Mouse (Mus musculus) neural tube, embryonic 13.5 days (tissue): Measurements from ENCODE around the gene Ube2e2. TPM values are rescaled to one million over a fixed set of nuclear protein-coding genes. Genes with fewer than 3 reads are reported as not detected.

ENCODE experiments used
- ATAC-seq: fragments of 200-750 bp; cut with Nextera tagmentation; 2 replicates; pipeline ENCODE4 v1.8.0; 2017; ENCODE audit warnings: low read depth, mild to moderate bottlenecking, moderate TSS enrichment, moderate library complexity
- H3K27ac ChIP-seq: fragments of 300-500 bp; sonication (generic); replicated peaks from 2 replicates; pipeline ENCODE4 v1.5.1; 2015; ENCODE audit warnings: moderate library complexity, mild to moderate bottlenecking, inconsistent platforms
- H3K27me3 ChIP-seq: fragments of 300-500 bp; sonication (generic); 2 replicates; pipeline ENCODE4 v1.6.1; 2015; ENCODE audit warnings: mild to moderate bottlenecking, inconsistent platforms
- H3K36me3 ChIP-seq: fragments of 300-500 bp; sonication (generic); 2 replicates; pipeline ENCODE4 v1.6.1; 2015; ENCODE audit warnings: mild to moderate bottlenecking, inconsistent platforms
- H3K4me1 ChIP-seq: fragments of 300-500 bp; sonication (generic); replicated peaks from 2 replicates; pipeline ENCODE4 v1.6.1; 2015; ENCODE audit warnings: inconsistent platforms
- H3K4me2 ChIP-seq: fragments of 300-500 bp; sonication (generic); 2 replicates; pipeline ENCODE4 v1.6.1; 2015; ENCODE audit warnings: inconsistent platforms, mild to moderate bottlenecking, moderate library complexity
- H3K4me3 ChIP-seq: fragments of 300-500 bp; sonication (generic); 2 replicates; pipeline ENCODE4 v1.5.1; 2015; ENCODE audit warnings: mild to moderate bottlenecking, inconsistent platforms
- H3K9ac ChIP-seq: fragments of 300-500 bp; sonication (generic); 2 replicates; pipeline ENCODE4 v1.6.1; 2015; ENCODE audit warnings: moderate library complexity, mild to moderate bottlenecking, inconsistent platforms
- H3K9me3 ChIP-seq: fragments of 300-500 bp; sonication (generic); 2 replicates; pipeline ENCODE4 v1.6.1; 2016; ENCODE audit warnings: inconsistent platforms
- WGBS: fragments of 180-500 bp; shearing (Covaris S2); methylation state at CpG from one replicate; pipeline ENCODE4 v1.1.7; 2015; 5-methylcytosine and 5-hydroxymethylcytosine counted together
- polyA plus RNA-seq: library from polyadenylated mRNA; unstranded; fragments of >200 nt; fragmentation: Nextera tagmentation; extraction: Ambion mirVana; gene quantifications from 2 replicates; pipeline ENCODE4 v1.2.1, GENCODE M21; 2015

Ube2e2 gene
- 112 and 117 TPM in 2 replicates for polyA plus RNA-seq

DNA sequence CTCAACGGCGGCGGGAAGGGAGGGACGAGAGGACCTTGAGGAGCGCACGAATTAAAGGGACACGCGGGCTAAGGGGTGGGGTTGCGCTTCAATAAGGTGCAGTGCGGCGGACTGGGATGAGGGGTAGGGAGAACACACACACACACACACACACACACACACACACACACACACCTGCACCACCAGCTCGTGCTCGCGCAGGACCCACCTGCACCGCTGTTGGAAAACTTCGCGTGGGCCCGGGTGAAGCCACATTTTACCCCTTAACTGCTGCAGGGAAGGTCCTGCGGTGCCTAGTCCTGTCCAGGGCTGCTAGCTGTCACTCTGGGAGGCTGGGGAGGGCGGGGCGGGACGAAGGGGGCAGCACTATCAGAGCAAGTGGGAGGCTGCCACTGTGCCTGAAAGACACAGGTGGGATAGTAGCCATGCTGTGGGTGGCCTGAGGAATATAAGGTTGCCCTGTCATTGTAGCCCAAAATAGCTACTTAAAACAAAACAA lies at the start of gene Ube2e2:
Ube2e2 (minus strand) TSS at position 321 of the 499 bp plus-strand sequence.
- H3K4me2 ChIP-seq: peak within 1 kb of the TSS; percentile 70
- peak within 1 kb of the TSS; percentile 85 for H3K9ac ChIP-seq
- peaks cover 10% of the 10 kb centered on the region for H3K4me1 ChIP-seq
- no peaks in the 10 kb centered on the region for H3K9me3 ChIP-seq
- ATAC-seq: peak; percentile 89
- no peaks in the 10 kb centered on the region for H3K27me3 ChIP-seq
- H3K36me3 ChIP-seq: no peaks in the 10 kb centered on the region
- 9% methylated on average over 13 of the region's 22 CpGs for WGBS
- H3K4me3 ChIP-seq: peak within 1 kb of the TSS; percentile 71
- H3K27ac ChIP-seq: peak within 1 kb of the TSS; percentile 74

DNA sequence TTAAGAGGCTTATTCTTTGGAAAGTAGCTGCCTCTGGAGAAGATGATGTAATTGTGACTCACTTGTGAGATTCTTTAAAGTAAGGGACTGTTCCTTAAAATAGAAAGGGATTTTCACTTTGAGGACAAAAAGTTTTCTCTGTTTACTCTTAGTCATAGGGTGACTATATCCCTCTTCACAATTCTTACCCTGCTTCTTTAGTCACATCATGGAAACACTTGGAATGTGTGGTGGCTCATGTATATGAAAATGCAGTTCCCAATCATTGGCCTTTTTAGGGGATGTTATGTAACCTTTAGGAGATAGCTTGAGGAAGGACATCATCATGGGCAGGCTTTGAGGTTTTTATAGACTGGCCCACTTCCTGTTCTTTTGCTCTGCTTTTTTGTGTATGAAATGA lies 46.0 kb upstream of the Ube2e2 start:
- Histone ChIP-seq H3K4me2 (no peak overlapping the region), H3K9me3 (no peaks in the 10 kb centered on the region), H3K9ac (no peak overlapping the region), H3K27ac (no peak overlapping the region), H3K4me1 (no peaks in the 10 kb centered on the region), H3K27me3 (no peaks in the 10 kb centered on the region), H3K36me3 (no peaks in the 10 kb centered on the region), H3K4me3 (no peak overlapping the region)
- ATAC-seq: no peak

DNA sequence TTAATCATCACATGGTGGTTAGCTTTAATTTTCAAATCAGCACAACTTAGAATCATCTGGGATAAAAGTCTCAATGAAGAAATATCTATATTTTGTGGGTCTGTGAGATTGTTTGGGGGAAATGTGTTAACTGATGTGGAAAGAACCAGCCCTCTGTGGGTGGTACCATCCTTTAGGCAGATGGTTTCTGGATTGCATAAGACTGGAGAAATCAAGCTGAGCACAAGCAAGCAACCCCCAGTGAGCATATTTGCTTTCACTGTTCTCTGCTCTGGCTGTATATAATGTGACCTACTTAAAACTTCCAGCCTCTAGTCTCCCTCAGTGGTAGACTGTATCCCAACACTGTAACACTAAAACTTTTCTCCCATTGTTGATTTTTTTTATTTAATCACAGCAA lies 9.5 kb upstream of the Ube2e2 start:
- Histone ChIP-seq H3K9me3 (no peaks in the 10 kb centered on the region), H3K27ac (no peak overlapping the region), H3K4me3 (no peak overlapping the region), H3K4me1 (no peaks in the 10 kb centered on the region), H3K4me2 (no peak overlapping the region), H3K27me3 (no peaks in the 10 kb centered on the region), H3K36me3 (no peaks in the 10 kb centered on the region), H3K9ac (no peak overlapping the region)
- ATAC-seq: no peak

DNA sequence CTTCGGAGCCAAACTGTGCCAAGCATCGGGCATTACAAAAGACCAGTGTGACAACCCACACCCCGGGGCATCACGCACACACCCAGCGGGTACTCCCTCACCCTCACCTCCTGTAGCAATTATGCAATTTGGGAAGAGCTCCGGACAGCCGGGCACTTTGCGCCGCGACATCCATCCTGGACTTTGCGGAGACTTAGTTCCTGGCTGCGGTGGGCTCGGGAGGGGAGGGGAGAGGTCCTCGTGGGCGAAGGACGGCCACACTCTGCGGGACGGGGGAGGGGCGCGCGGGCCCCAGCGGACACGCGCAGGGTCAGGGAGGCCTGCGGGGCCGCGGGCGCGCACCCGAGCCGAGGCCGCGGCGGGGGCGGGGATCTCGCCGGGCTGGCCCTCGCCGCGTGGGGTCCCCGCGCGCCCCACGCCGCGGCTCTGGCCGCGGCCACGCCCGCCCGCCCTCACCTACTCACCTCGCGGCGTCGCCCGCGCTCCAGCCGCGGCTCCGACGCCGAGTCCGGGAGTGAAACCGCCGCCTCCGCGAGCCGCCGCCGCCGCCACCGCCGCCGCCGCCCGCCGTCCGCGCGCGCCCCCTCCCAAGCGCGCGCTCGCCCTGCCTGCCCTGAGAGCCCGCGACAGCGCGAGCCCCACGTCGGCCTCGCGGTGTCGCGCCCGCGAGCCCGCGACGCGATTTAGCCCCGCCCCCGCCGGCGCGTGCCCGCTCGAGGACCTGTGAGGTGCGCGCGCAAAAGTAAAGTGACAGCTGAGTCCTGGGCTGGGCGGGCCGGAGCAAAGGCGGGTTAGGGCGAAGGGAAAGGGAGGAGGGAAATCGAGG lies 733 bp downstream of the Ube2e2 start:
- WGBS: 1% methylated on average over 60 of the region's 116 CpGs
- no peaks in the 10 kb centered on the region for H3K27me3 ChIP-seq
- H3K4me2 ChIP-seq: peak overlapping the region; percentile 70
- H3K9ac ChIP-seq: peak overlapping the region; percentile 85
- H3K9me3 ChIP-seq: no peaks in the 10 kb centered on the region
- H3K36me3 ChIP-seq: no peaks in the 10 kb centered on the region
- ATAC-seq: peak; percentile 91
- H3K4me1 ChIP-seq: peaks cover 10% of the 10 kb centered on the region
- H3K27ac ChIP-seq: peak overlapping the region; percentile 74
- H3K4me3 ChIP-seq: peak overlapping the region; percentile 71

DNA sequence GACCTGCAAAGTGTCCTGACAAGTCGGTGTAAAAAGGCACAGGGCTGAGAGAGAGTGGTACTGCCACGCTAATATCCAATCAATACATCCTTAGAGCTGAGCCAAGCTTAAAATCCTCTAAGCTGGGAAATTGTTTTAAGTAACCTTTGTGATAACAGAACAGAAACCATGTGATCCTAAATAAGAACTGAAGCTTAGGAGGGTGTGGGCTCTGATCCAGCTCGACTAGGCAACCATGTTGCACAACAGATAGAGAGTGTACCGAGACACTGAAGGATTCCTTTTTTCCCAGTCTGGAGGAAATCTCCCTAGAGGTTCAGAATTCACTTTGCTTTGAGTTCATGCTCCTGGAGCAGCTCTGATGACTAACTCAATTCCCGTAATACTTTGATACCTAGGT lies 4.5 kb downstream of the Ube2e2 start:
- Histone ChIP-seq H3K4me3 (no peak overlapping the region), H3K4me2 (no peak overlapping the region), H3K27ac (no peak overlapping the region), H3K9ac (no peak overlapping the region), H3K27me3 (no peaks in the 10 kb centered on the region), H3K4me1 (peaks cover 10% of the 10 kb centered on the region), H3K36me3 (0 out of 2 replicates have a peak, but pooled peaks cover 5% of the 10 kb centered on the region), H3K9me3 (no peaks in the 10 kb centered on the region)
- ATAC-seq: no peak
- WGBS: 89% methylated on average over 5 of the region's 5 CpGs

DNA sequence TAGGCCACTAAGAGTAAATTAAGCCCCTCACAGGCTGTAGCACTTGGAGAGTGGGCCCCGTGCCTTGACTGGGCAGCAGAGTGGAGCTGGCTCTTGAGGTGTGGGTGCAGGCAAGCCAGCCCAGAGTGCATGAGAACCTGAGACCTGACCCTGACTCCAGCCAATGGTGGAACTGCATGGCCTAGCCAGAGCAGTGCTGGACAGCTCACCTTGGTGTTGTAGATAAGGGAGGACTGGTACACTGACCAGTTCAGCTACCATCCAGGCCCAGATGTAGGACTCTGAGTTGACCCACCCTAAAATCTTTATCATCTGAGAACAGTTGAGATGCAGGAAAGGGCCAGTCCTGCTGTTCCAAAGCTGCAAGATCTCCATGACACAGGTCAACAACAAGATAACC lies 11.6 kb downstream of the Ube2e2 start:
- ATAC-seq: 0 out of 2 replicates have a peak, but pooled peaks have one; percentile 19
- Histone ChIP-seq H3K27ac (no peak overlapping the region), H3K9me3 (no peaks in the 10 kb centered on the region), H3K4me3 (no peak overlapping the region), H3K4me1 (no peaks in the 10 kb centered on the region), H3K4me2 (no peak overlapping the region), H3K36me3 (0 out of 2 replicates have a peak, but pooled peaks cover 5% of the 10 kb centered on the region), H3K27me3 (no peaks in the 10 kb centered on the region), H3K9ac (no peak overlapping the region)
- 93% methylated on average over 1 of the region's 1 CpGs for WGBS

DNA sequence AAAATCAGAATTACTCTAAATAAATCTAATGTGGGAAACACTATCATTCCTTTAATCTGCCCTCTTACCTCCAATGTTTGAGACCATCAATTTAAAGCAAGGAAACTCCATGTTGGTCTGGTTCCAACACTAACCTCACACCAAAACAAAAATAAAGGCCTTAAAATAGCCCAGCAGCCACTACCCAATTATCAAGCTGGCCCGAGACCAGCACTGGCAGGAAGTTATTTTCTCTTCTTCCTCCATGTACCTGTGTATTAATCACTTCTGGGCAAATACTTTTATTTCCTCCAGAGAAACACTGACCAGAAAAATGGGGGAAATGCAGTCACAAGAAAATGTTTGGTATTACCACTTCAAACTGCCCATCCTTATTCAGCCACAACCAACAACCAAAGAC lies 23.4 kb downstream of the Ube2e2 start:
- Histone ChIP-seq H3K27ac (no peak overlapping the region), H3K36me3 (peaks cover 6% of the 10 kb centered on the region; the same call in 1 of the 2 replicates), H3K27me3 (no peaks in the 10 kb centered on the region), H3K4me3 (no peak overlapping the region), H3K4me1 (no peaks in the 10 kb centered on the region), H3K9me3 (peaks cover 21% of the 10 kb centered on the region), H3K9ac (no peak overlapping the region), H3K4me2 (no peak overlapping the region)
- no peak for ATAC-seq
- 88% methylated on average over 1 of the region's 1 CpGs for WGBS

DNA sequence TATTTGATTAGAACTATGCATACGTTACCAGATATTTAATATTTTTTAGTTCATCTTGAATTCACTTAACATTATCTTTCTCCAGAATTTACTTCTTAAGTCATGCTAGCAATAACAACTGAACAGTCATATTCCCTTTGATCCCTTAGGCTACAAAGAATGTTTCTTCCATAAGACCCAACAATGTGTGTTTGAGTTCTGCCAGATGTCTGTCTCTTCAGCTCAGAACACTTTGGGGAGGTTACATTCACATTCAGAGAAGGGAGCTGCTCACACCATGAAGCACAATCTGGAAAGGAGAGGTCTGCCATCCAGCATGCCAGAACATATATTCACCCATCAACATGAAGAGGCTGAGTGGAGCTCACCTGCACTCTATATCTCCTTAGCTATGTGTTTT lies 65.4 kb downstream of the Ube2e2 start:
- Histone ChIP-seq H3K4me1 (no peaks in the 10 kb centered on the region), H3K4me2 (no peak overlapping the region), H3K36me3 (no peaks in the 10 kb centered on the region), H3K9ac (no peak overlapping the region), H3K4me3 (no peak overlapping the region), H3K27ac (no peak overlapping the region), H3K27me3 (no peaks in the 10 kb centered on the region), H3K9me3 (no peaks in the 10 kb centered on the region)
- 95% methylated on average over 1 of the region's 1 CpGs for WGBS
- no peak for ATAC-seq

DNA sequence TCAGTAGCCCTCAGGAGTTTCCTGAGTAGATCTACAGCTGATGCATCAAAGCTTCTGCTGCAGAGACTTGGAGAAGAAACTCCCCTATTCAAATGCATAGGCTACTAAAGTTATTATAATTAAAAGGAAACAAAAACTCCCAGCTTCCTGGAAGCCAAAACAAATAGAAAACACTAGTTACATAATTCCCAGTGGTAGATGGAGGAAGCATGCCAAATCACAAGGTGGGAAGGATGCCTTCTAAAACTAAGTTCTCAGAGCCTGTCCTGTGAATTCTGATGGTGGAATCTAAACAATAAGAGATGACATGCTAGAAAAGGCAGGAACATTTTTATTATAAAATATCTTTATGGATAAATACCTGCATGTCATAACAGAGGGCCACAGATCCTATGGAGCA lies 67.3 kb downstream of the Ube2e2 start:
- no peaks in the 10 kb centered on the region for H3K27me3 ChIP-seq
- no peak for ATAC-seq
- no peak overlapping the region for H3K9ac ChIP-seq
- H3K4me1 ChIP-seq: no peaks in the 10 kb centered on the region
- no peaks in the 10 kb centered on the region for H3K9me3 ChIP-seq
- H3K4me2 ChIP-seq: no peak overlapping the region
- no peak overlapping the region for H3K27ac ChIP-seq
- H3K36me3 ChIP-seq: no peaks in the 10 kb centered on the region
- no peak overlapping the region for H3K4me3 ChIP-seq

DNA sequence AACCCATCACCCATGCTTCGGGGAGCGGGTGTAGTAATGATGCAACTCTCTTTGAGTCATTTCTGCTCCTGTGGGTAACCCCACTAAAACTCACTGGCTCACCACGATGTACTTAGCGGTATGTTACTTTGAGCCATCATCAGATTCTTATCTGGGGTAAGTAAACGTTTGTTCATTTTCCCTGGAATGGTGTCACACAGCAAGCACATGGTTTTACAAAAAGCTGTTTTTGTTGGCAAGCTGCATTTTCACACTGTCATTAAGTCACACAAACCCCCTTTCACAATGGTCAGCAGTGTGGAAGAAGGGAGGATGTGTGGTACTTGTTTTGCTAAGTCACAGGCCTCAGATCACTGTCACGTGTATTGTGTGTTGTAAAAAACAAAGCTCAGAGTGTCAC lies 73.4 kb downstream of the Ube2e2 start:
- WGBS: 70% methylated on average over 6 of the region's 6 CpGs

DNA sequence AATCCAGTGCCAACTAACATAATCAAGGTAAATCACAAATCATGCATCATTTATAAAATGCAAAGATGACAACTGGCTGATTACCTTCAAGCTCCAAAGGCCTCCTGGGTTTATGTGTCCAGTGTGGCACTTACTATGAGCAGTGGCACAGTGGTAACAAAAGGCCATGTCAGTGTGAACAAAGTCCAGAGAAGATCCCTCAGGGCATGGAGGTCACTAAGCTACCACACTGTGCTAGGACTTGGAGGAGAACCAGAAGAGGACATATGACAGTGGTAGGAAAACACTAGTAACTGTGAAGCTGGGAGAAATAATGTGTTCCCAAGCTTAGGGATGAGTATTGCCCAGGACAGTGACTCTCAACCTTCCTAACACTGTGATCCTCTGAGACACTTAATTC lies 97.2 kb downstream of the Ube2e2 start:
- no peak overlapping the region for H3K27ac ChIP-seq
- no peaks in the 10 kb centered on the region for H3K27me3 ChIP-seq
- no peak overlapping the region for H3K9ac ChIP-seq
- H3K9me3 ChIP-seq: no peaks in the 10 kb centered on the region
- H3K36me3 ChIP-seq: no peaks in the 10 kb centered on the region
- H3K4me2 ChIP-seq: no peak overlapping the region
- no peak for ATAC-seq
- no peaks in the 10 kb centered on the region for H3K4me1 ChIP-seq
- no peak overlapping the region for H3K4me3 ChIP-seq

More for the DNA sequence above, 73.4 kb downstream of the Ube2e2 start:
- no peak for ATAC-seq
- Histone ChIP-seq H3K4me2 (no peak overlapping the region), H3K9me3 (no peaks in the 10 kb centered on the region), H3K36me3 (no peaks in the 10 kb centered on the region), H3K4me1 (no peaks in the 10 kb centered on the region), H3K9ac (no peak overlapping the region), H3K27me3 (no peaks in the 10 kb centered on the region), H3K4me3 (no peak overlapping the region), H3K27ac (no peak overlapping the region)

DNA sequence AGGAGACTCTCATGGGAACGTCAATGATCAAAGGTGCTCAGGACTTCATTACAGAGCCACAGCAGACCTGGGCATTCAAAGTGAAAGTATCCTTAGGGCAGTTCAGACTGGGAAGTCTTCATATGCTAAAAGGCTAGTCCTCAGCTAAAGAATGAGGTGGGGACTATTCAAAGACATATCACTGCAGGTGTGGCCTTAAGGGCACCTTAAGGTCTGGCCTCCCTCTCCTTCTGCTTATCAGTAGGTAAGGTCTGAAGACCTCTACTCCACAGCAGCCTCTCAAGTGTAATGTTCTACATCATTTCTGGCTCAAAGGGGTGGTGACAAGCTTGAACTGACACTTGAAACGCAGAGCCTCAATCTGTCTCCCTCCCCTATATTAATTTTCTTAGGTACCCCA lies 98.3 kb downstream of the Ube2e2 start:
- no peak for ATAC-seq
- no peaks in the 10 kb centered on the region for H3K36me3 ChIP-seq
- no peaks in the 10 kb centered on the region for H3K27me3 ChIP-seq
- WGBS: 63% methylated on average over 2 of the region's 2 CpGs
- no peak overlapping the region for H3K9ac ChIP-seq
- no peaks in the 10 kb centered on the region for H3K4me1 ChIP-seq
- H3K27ac ChIP-seq: no peak overlapping the region
- H3K9me3 ChIP-seq: 0 out of 2 replicates have a peak, but pooled peaks cover 3% of the 10 kb centered on the region
- H3K4me2 ChIP-seq: no peak overlapping the region
- H3K4me3 ChIP-seq: no peak overlapping the region
